Mouse (Mus musculus): Measurements from ENCODE around the gene Tmem126b. TPM values are rescaled to one million over a fixed set of nuclear protein-coding genes. Genes with fewer than 3 reads are reported as not detected.

The Tmem126b gene
- polyA plus RNA-seq, 1 experiment, result 10.7 TPM

DNA sequence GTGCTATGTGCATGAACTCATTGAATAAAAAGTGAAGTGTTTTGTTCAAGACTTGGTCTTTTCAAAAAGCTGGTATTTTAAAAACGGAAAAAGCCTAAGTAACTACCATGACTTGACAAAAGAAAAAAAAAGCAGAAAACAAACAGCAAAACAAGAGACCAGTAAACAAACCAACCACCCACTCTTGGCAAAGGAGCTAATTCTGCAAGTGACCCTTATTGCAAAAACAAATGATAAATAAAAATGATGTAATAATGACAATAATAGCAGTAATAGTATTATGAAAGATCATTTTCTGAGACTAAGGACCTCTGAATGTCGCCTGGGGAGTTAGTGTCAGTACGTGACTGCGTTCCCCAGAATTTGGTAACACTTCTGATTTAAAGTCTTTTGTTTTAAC lies 33.7 kb downstream of the Tmem126b start:
- WGBS, result 4% methylated on average over 4 of the region's 4 CpGs
- Histone ChIP-seq H3K27ac (ENCODE audit: control insufficient read depth, insufficient read depth, low read depth, low read length, poor library complexity) (no peak overlapping the region), H3K4me3 (replicated peaks; ENCODE audit: control insufficient read depth, low read depth, low read length) (no peak overlapping the region), H3K4me1 (ENCODE audit: control insufficient read depth, insufficient read depth, low read length) (no peaks in the 10 kb centered on the region; the same call in 1 of the 2 replicates)
- no peak for TF ChIP-seq CTCF (IDR thresholded peaks at IDR 0.05; ENCODE audit: control insufficient read depth, insufficient read depth, low read length)
- TF ChIP-seq POLR2A (IDR thresholded peaks at IDR 0.05; ENCODE audit: borderline replicate concordance, control insufficient read depth, low read depth, low read length), result no peak

DNA sequence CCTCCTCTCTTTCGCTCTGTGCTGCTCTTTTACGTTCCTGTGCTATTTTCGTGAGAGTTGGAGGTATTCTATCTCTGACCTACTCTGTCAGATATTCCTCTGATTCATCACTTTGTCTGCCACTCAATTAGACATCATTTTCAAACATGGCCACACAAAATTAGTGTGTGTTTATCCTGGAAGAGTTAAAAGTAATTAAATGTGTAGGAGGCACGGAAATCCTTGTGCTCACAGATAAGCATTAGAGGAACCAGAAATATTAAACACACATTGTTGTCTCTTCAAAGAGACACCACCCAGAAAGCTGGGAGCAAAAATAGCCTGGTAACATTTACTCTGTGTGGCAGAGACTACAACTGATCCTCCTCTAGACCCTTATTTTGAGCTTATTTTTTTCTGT lies 35.8 kb downstream of the Tmem126b start:
- Histone ChIP-seq H3K4me3 (replicated peaks; ENCODE audit: control insufficient read depth, low read depth, low read length) (no peak overlapping the region), H3K27ac (ENCODE audit: control insufficient read depth, insufficient read depth, low read depth, low read length, poor library complexity) (no peak overlapping the region), H3K4me1 (ENCODE audit: control insufficient read depth, insufficient read depth, low read length) (no peaks in the 10 kb centered on the region; the same call in 1 of the 2 replicates)
- WGBS, result 89% methylated on average over 4 of the region's 4 CpGs
- no peak for TF ChIP-seq CTCF (IDR thresholded peaks at IDR 0.05; ENCODE audit: control insufficient read depth, insufficient read depth, low read length)
- TF ChIP-seq POLR2A (IDR thresholded peaks at IDR 0.05; ENCODE audit: borderline replicate concordance, control insufficient read depth, low read depth, low read length), result no peak

DNA sequence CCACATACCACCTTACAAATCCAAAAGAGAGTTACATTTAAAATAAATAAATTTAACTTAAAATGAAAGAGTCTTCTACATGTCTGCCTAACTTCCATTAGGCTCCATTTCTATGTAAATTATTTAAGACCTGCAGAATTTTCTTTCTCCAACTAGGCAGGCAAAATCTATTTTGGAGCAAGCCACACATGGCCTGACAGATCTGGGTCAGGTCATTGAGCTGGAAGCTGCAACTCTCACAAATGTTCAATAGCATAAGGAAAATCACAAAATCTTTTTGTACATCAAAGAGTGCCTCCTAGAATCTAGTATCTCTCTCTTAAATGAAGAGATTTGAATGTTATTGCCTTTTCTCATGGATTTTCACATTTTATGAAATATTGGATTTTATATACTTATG lies 43.6 kb downstream of the Tmem126b start:
- no peak overlapping the region for H3K4me3 ChIP-seq (replicated peaks; ENCODE audit: control insufficient read depth, low read depth, low read length)
- TF ChIP-seq CTCF (IDR thresholded peaks at IDR 0.05; ENCODE audit: control insufficient read depth, insufficient read depth, low read length), result no peak
- no peak for TF ChIP-seq POLR2A (IDR thresholded peaks at IDR 0.05; ENCODE audit: borderline replicate concordance, control insufficient read depth, low read depth, low read length)
- no peaks in the 10 kb centered on the region for H3K4me1 ChIP-seq (ENCODE audit: control insufficient read depth, insufficient read depth, low read length)

DNA sequence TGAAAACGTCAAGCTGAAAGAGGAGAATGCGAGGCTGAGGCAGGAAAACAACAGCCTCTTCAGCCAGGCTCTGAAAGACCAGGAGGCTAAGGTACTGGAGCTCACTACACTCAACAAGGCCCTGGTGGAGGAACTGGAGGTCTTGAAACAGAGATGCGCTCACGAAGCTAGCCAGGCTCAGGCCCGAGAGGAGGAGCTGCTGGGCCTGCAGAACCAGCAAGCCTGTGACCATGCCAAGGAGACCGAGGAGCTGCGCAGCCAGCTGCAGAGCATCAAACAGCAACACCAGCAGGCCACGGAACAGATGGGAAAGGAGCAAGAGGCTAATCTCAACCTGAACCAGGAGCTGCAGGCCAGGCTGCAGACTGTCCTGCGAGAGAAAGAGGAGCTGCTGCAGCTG lies 48.8 kb downstream of the Tmem126b start:
- WGBS, result 74% methylated on average over 9 of the region's 9 CpGs
- H3K4me3 ChIP-seq (replicated peaks; ENCODE audit: control insufficient read depth, low read depth, low read length), result no peak overlapping the region
- no peak overlapping the region for H3K27ac ChIP-seq (ENCODE audit: control insufficient read depth, insufficient read depth, low read depth, low read length, poor library complexity)
- TF ChIP-seq POLR2A (IDR thresholded peaks at IDR 0.05; ENCODE audit: borderline replicate concordance, control insufficient read depth, low read depth, low read length) (no peak), CTCF (IDR thresholded peaks at IDR 0.05; ENCODE audit: control insufficient read depth, insufficient read depth, low read length) (no peak)
- H3K4me1 ChIP-seq (ENCODE audit: control insufficient read depth, insufficient read depth, low read length), result no peaks in the 10 kb centered on the region

More for the DNA sequence above, 43.6 kb downstream of the Tmem126b start:
- H3K27ac ChIP-seq (ENCODE audit: control insufficient read depth, insufficient read depth, low read depth, low read length, poor library complexity), result no peak overlapping the region

DNA sequence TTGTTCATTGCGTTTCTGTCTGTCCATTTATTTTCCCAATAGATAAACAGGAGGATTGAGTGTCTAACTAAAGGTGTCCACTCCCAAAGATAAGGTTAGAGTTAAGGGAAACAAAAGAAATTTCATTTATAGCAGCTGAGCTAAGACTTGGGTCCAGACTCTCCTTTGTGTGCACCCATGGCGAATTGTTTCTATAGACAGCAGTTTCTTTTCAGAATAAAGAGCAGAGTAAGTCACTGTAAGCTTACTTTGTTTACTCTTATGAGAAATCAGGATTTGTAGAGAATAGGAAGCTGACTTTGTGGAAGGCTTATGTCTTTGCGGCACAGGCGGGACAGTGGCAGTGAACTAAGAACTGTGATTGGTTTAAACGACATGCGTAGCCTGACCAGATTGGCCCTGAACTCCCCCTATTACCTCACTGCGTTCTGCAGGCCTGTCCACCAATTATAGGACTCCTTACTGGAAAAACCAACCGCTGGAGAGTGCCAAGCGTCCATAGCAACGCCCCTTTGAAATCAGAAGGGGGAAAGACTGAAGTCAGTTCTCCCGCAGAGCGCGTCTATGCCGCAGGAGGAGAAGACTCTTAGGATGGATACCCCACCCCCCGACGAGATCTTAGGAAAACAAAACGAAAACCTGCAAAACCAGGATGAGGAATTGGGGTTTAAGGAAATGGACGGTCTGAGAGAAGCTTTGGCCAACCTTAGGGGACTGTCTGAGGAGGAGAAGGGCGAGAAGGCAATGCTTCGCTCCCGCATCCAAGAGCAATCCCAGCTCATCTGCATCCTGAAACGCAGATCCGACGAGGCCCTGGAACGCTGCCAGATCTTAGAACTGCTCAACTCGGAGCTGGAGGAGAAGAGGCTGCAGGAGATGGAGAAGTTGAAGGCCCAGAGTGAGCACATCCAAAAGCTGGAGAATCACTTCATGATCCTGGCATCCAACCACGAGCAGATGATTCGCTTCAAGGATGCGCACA lies 49.5 kb downstream of the Tmem126b start, which contains the start of gene Ccdc89:
Gene Ccdc89, plus strand, starts transcription at position 558 of the 982 bp plus-strand sequence.
- no peaks in the 10 kb centered on the region for H3K4me1 ChIP-seq (ENCODE audit: control insufficient read depth, insufficient read depth, low read length)
- no peak within 1 kb of the TSS for H3K27ac ChIP-seq (ENCODE audit: control insufficient read depth, insufficient read depth, low read depth, low read length, poor library complexity)
- WGBS, result 24% methylated on average over 29 of the region's 29 CpGs
- TF ChIP-seq CTCF (IDR thresholded peaks at IDR 0.05; ENCODE audit: control insufficient read depth, insufficient read depth, low read length) (no peak), POLR2A (IDR thresholded peaks at IDR 0.05; ENCODE audit: borderline replicate concordance, control insufficient read depth, low read depth, low read length) (no peak)
- no peak within 1 kb of the TSS for H3K4me3 ChIP-seq (replicated peaks; ENCODE audit: control insufficient read depth, low read depth, low read length)

Other genes starting within 250 kb of the Tmem126b start
- gene Ccdc83, start 210.2 kb downstream of the Tmem126b start, polyA plus RNA-seq (2011; ENCODE audit: insufficient read depth, insufficient read length, low replicate concordance, missing spikeins), result not detected in 2 replicates
- gene Sytl2, start 173.7 kb downstream of the Tmem126b start, polyA plus RNA-seq (2011; ENCODE audit: insufficient read depth, insufficient read length, low replicate concordance, missing spikeins), result 0.41 and 0.85 TPM in 2 replicates
- not detected in 2 replicates for gene Ccdc89, start 49.4 kb downstream of the Tmem126b start, polyA plus RNA-seq (2011; ENCODE audit: insufficient read depth, insufficient read length, low replicate concordance, missing spikeins)
- 36.7 and 56.8 TPM in 2 replicates for gene Crebzf, start 33.3 kb downstream of the Tmem126b start, polyA plus RNA-seq (2011; ENCODE audit: insufficient read depth, insufficient read length, low replicate concordance, missing spikeins)
- 13.7 and 15.3 TPM in 2 replicates for gene Tmem126a, start 18.8 kb downstream of the Tmem126b start, polyA plus RNA-seq (2011; ENCODE audit: insufficient read depth, insufficient read length, low replicate concordance, missing spikeins)
- gene Dlg2, start 671 bp upstream of the Tmem126b start, polyA plus RNA-seq (2011; ENCODE audit: insufficient read depth, insufficient read length, low replicate concordance, missing spikeins), result 2.6 and 11.7 TPM in 2 replicates